Mouse (Mus musculus) hindbrain, embryonic 12.5 days (tissue): ENCODE data around the gene Axin1. TPM values are rescaled to one million over a fixed set of nuclear protein-coding genes. Genes with fewer than 3 reads are reported as not detected.
"Not testable (repeated sequence)": the region's sequence is repeated elsewhere in the genome, so short reads cannot be mapped to it uniquely, and the experiment has no call there.

Experiments
- ATAC-seq: fragments of 200-750 bp; cut with Nextera tagmentation; 2 replicates; pipeline ENCODE4 v1.8.0; 2017; ENCODE audit warnings: moderate TSS enrichment; ENCODE audit not compliant: low FRiP score
- H3K27ac ChIP-seq: fragments of 300-500 bp; sonication (generic); 2 replicates; pipeline ENCODE4 v1.5.1; 2016; ENCODE audit warnings: mild to moderate bottlenecking
- H3K27me3 ChIP-seq: fragments of 300-500 bp; sonication (generic); 2 replicates; pipeline ENCODE4 v1.6.1; 2016; ENCODE audit warnings: mild to moderate bottlenecking
- H3K36me3 ChIP-seq: fragments of 300-500 bp; sonication (generic); 2 replicates; pipeline ENCODE4 v1.6.1; 2016; ENCODE audit warnings: mild to moderate bottlenecking
- H3K4me1 ChIP-seq: fragments of 300-500 bp; sonication (generic); 2 replicates; pipeline ENCODE4 v1.6.1; 2016
- H3K4me2 ChIP-seq: fragments of 300-500 bp; sonication (generic); replicated peaks from 2 replicates; pipeline ENCODE4 v1.6.1; 2016; ENCODE audit warnings: mild to moderate bottlenecking
- H3K4me3 ChIP-seq: fragments of 300-500 bp; sonication (generic); 2 replicates; pipeline ENCODE4 v1.5.1; 2016; ENCODE audit warnings: mild to moderate bottlenecking
- H3K9ac ChIP-seq: fragments of 300-500 bp; sonication (generic); 2 replicates; pipeline ENCODE4 v1.6.1; 2016; ENCODE audit warnings: mild to moderate bottlenecking, moderate library complexity
- H3K9me3 ChIP-seq: fragments of 300-500 bp; sonication (generic); replicated peaks from 2 replicates; pipeline ENCODE4 v1.6.1; 2016; ENCODE audit warnings: mild to moderate bottlenecking
- WGBS: fragments of 180-500 bp; shearing (Covaris S2); methylation state at CpG from one replicate; pipeline ENCODE4 v1.1.7; 2016; 5-methylcytosine and 5-hydroxymethylcytosine counted together
- polyA plus RNA-seq: library from polyadenylated mRNA; unstranded; fragments of >200 nt; fragmentation: Nextera tagmentation; extraction: Ambion mirVana; gene quantifications from 2 replicates; pipeline ENCODE4 v1.2.1, GENCODE M21; 2016

The Axin1 gene
- polyA plus RNA-seq, result 17.7 and 19.4 TPM in 2 replicates

DNA sequence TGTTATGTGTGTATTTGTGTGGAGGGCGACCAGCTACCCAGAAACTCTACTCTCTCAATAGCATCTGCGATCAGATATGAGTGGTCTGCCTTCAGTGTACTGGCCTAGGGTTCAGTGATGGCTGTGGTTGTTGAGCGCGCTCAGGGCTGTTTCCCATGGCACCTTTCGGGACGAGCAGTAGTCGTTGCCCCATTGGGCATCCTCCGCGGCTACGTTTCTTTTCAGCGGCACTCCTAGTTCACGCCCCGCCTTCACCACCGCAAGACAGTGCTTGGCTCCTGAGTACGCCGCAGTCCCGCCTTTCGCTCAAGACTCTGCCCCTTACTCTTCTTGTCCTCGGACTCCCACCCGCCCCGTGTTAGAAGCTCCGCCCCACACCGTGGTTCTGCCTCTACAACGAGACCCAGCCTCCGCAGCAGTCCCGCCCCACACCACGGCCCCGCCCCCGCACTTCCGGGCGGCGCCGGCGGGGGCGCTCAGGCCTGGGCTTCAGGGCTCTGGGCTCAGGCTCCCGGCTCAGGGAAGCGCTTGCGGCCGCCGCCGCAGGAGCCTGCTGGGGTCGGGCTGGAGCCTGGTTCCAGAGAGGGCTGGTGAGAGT, at the start of gene Axin1:
TSS of gene Axin1 (plus strand) at position 450 of the 598 bp plus-strand sequence.
- peak; percentile 95 for ATAC-seq
- H3K36me3 ChIP-seq, result peaks cover 10% of the 10 kb centered on the region
- H3K9ac ChIP-seq, result peak within 1 kb of the TSS; percentile 98
- no peaks in the 10 kb centered on the region for H3K9me3 ChIP-seq
- peak within 1 kb of the TSS; percentile 92 for H3K4me3 ChIP-seq
- H3K27me3 ChIP-seq, result no peaks in the 10 kb centered on the region
- H3K4me2 ChIP-seq, result peak within 1 kb of the TSS; percentile 92
- under 1% methylated on average over 42 of the region's 42 CpGs for WGBS
- H3K27ac ChIP-seq, result peak within 1 kb of the TSS; percentile 93
- H3K4me1 ChIP-seq, result peaks cover 21% of the 10 kb centered on the region

DNA sequence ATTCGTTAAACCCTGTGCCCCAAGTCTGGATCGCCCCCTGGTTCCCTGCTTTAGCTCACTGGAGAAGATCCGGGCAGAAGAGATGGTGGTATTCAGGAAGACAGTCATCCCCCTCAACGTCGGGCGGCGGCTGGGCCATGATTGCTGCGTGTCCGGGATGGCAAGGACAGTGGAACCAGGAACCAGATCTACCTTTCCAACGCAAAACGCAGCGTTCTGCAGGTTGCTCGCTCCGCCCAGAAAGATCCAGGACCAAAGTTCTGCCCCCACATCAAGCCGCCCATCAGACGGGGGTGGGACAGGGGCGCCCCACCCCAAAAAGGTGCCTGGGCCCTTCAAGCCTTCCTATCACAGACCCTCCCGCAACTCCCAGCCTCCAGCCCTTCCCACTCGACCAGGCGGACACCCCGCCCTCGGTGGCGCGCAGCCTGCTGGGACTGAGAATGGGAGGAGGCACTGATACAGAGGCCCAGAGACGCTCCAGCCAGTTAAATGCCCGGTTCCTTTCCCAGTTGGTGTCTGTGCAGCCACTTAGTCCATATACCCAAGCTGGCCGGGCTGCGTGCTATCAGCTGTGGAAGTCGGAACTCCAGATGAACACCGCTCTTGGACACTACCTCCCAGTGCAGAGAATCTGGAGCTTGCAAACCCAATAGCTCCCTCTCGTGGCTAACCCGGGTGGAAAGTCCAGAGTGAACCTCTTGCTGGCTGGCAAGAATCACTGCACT, 48.4 kb upstream of the Axin1 start, which contains the start of gene Decr2:
TSS of gene Decr2 (minus strand) at position 433 of the 728 bp plus-strand sequence.
- Histone ChIP-seq H3K27me3 (no peaks in the 10 kb centered on the region), H3K4me1 (peaks cover 13% of the 10 kb centered on the region), H3K4me3 (peak within 1 kb of the TSS; percentile 48), H3K27ac (peak within 1 kb of the TSS; percentile 76), H3K4me2 (peak within 1 kb of the TSS; percentile 59), H3K9me3 (no peaks in the 10 kb centered on the region), H3K36me3 (peaks cover 8% of the 10 kb centered on the region; the same call in 1 of the 2 replicates), H3K9ac (peak within 1 kb of the TSS; percentile 71)
- WGBS, result 3% methylated on average over 32 of the region's 32 CpGs
- ATAC-seq, result peak; percentile 81

DNA sequence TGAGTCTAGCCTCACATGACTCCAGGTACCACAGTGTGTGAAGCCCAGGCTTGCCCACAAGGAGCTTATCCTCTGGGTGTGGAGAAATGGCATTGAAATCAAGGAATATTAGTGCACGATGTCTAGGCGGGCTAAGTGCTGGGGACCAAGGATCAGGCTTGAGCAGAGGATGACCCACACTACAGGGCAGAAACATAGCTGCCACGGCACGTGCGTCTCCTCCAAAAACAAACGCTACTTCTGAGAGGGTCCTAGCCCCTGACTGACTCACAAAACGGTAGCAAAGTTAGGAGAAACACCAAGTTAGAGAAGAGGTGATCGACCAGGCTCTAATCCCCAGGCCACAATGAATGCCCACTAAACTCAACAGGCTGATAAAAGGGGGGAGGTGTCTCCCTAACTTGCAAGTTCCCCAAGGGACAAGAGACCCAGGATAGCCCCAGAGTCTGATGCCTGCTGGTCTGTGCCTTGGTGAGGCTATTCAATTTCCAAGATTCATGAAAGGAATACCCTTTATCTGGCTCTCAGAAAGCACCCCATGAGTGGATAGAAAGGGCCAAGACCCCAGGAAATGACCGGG, 43.9 kb upstream of the Axin1 start:
- H3K9me3 ChIP-seq, result no peaks in the 10 kb centered on the region
- H3K27ac ChIP-seq, result peak overlapping the region; percentile 62
- no peaks in the 10 kb centered on the region for H3K27me3 ChIP-seq
- H3K36me3 ChIP-seq, result peaks cover 8% of the 10 kb centered on the region; the same call in 1 of the 2 replicates
- H3K4me1 ChIP-seq, result peaks cover 15% of the 10 kb centered on the region
- H3K9ac ChIP-seq, result peak overlapping the region; percentile 74
- H3K4me2 ChIP-seq, result peak overlapping the region; percentile 86
- peak overlapping the region; percentile 57 for H3K4me3 ChIP-seq
- ATAC-seq, result no peak
- WGBS, result 35% methylated on average over 9 of the region's 9 CpGs

DNA sequence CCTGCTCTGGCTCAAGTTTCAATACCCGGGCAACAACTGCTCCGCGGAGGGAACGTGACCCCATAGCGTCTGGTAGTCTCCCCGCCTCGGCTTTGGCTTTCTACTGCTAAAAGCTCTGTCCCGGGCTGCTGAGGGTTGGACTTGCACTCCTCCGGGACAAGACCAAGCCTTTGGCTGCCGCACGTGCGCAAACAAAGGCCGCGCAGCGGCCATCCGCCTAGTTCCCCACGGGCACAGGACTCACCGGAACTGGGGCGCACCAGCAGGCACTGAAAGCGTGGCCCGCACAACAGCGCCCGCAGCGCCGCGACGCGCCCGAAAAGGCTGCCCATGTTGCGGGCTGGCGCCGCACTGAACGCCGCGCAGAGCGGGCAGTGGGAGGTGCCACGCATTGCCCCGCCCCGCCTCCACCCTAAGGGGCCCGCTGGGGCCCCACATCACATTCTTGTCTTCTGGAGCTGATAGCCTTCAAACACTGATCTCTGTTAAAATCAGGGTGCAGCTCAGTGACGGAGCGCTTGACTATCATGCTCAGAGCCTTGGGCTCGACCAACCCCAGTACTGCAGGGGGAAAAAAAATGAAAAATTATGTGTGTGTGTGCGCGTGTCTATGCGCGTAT, 43.3 kb upstream of the Axin1 start, which contains the start of gene Nme4:
TSS of gene Nme4 (minus strand) at position 482 of the 620 bp plus-strand sequence.
- Histone ChIP-seq H3K4me2 (peak within 1 kb of the TSS; percentile 86), H3K9ac (peak within 1 kb of the TSS; percentile 74), H3K27me3 (no peaks in the 10 kb centered on the region), H3K9me3 (no peaks in the 10 kb centered on the region), H3K4me1 (peaks cover 12% of the 10 kb centered on the region), H3K36me3 (peaks cover 8% of the 10 kb centered on the region; the same call in 1 of the 2 replicates), H3K4me3 (peak within 1 kb of the TSS; percentile 57), H3K27ac (peak within 1 kb of the TSS; percentile 62)
- WGBS, result 3% methylated on average over 47 of the region's 47 CpGs
- peak; percentile 69 for ATAC-seq

DNA sequence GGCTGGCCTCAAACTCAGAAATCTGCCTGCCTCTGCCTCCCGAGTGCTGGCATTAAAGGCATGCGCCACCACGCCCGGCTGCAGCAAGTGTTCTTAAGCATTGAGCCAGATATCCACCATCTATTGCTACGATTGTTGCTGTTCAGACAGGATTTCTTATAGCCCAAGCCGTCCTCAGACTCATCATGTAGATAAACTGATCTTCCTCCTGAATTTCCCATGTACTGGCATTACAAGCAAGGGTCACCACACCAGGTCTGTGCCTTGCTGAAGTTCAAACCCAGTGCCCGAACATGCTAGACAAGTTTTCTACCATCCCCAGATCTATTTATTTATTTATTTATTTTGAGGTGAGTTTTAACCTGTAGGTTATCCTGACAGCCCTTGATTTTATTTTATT, 40.0 kb upstream of the Axin1 start:
- Histone ChIP-seq H3K4me3 (no peak overlapping the region), H3K9me3 (no peaks in the 10 kb centered on the region), H3K4me2 (no peak overlapping the region), H3K27me3 (no peaks in the 10 kb centered on the region), H3K27ac (no peak overlapping the region), H3K4me1 (peaks cover 12% of the 10 kb centered on the region), H3K9ac (no peak overlapping the region), H3K36me3 (no peaks in the 10 kb centered on the region)
- 93% methylated on average over 7 of the region's 7 CpGs for WGBS
- no peak for ATAC-seq

DNA sequence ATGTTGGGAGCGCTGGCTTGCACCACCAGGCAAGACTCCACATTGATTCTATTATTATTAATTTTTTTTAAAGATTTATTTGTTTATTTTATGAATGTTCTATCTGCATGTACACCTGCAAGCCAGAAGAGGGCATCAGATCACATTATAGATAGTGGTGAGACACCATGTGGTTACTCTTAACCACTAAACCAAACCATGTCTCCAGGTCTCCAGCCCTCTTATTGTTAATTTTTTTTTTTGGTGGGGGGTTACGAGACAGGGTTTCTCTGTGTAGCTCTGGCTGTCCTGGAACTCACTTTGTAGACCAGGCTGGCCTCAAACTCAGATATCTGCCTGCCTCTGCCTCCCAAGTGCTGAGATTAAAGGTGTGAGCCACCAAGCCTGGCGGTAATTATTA, 39.2 kb upstream of the Axin1 start:
- H3K9ac ChIP-seq, H3K27me3 ChIP-seq, H3K4me2 ChIP-seq, H3K9me3 ChIP-seq, H3K27ac ChIP-seq, H3K36me3 ChIP-seq, ATAC-seq, H3K4me3 ChIP-seq, H3K4me1 ChIP-seq: not testable (repeated sequence)
- WGBS, result 66% methylated on average over 3 of the region's 3 CpGs

DNA sequence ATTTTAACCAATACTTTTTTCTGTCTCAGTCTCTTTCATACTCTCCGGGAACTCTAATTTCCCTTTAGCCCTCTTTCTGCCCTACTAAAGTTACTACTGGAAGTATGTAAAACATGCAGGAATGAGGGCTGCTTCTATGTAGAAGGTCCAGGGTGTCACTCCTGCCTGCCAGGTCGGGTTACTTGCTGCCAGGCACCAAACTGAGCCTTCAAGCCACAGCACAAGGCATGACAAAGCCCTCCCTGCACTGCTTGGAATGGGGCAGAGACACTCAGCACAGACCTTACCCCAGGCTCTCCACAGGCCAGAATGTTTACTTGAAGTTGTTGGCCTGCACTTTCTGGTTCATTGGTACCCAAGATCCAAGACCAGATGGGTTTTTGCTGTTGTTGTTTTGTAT, 38.3 kb upstream of the Axin1 start:
- Histone ChIP-seq H3K4me3 (no peak overlapping the region), H3K27ac (no peak overlapping the region), H3K36me3 (no peaks in the 10 kb centered on the region), H3K4me2 (no peak overlapping the region), H3K27me3 (no peaks in the 10 kb centered on the region), H3K9me3 (no peaks in the 10 kb centered on the region), H3K9ac (no peak overlapping the region), H3K4me1 (peaks cover 4% of the 10 kb centered on the region; the same call in 1 of the 2 replicates)
- ATAC-seq, result no peak
- WGBS, result 37% methylated on average over 2 of the region's 2 CpGs

DNA sequence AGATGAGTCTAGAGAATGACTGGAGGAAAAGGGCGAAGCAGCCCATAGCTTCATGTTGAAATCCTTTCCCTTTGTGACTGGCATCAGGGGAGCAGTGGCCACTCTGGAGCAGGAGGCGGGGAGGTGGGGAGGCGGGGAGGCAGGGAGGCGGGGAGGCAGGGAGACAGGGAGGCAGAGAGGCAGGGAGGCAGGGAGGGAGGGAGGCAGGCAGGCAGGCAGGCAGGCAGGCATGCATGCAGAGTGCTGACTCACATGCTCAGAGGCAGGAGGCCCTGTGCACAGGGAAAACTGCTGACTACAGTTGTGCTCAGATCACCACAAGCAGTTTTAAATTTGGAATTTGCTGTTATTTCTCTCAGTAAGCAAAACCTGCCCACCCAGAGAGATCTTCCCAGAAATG, 37.0 kb upstream of the Axin1 start:
- 30% methylated on average over 4 of the region's 4 CpGs for WGBS
- no peaks in the 10 kb centered on the region for H3K27me3 ChIP-seq
- ATAC-seq, result no peak
- no peak overlapping the region for H3K4me2 ChIP-seq
- H3K9ac ChIP-seq, result no peak overlapping the region
- no peak overlapping the region for H3K4me3 ChIP-seq
- H3K27ac ChIP-seq, result no peak overlapping the region
- no peaks in the 10 kb centered on the region for H3K4me1 ChIP-seq
- no peaks in the 10 kb centered on the region for H3K36me3 ChIP-seq
- no peaks in the 10 kb centered on the region for H3K9me3 ChIP-seq

DNA sequence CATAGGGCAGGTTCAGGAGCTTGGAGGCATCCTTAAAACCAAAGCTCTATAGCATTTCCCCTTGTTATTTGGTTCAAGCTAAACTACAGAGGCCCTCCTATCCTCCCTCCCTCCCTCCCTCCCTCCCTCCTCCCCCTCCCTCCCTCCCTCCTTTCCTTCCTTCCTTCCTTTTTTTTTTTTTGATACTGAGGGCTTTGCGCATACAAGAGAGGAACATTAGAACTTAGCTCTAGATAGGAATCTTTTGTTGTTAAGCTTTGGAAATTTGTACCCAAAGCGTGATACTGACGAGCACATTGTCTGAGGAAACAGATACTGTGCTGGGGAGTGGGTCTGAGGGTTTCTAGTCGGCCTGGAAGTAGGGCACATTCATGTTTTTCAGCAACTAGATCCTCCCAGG, 32.9 kb upstream of the Axin1 start:
- Histone ChIP-seq H3K27ac (no peak overlapping the region), H3K27me3 (peaks cover 5% of the 10 kb centered on the region), H3K9me3 (no peaks in the 10 kb centered on the region), H3K4me3 (no peak overlapping the region), H3K4me2 (no peak overlapping the region), H3K4me1 (peaks cover under 1% of the 10 kb centered on the region; the same call in 1 of the 2 replicates), H3K36me3 (no peaks in the 10 kb centered on the region), H3K9ac (no peak overlapping the region)
- 68% methylated on average over 4 of the region's 4 CpGs for WGBS
- ATAC-seq, result no peak

DNA sequence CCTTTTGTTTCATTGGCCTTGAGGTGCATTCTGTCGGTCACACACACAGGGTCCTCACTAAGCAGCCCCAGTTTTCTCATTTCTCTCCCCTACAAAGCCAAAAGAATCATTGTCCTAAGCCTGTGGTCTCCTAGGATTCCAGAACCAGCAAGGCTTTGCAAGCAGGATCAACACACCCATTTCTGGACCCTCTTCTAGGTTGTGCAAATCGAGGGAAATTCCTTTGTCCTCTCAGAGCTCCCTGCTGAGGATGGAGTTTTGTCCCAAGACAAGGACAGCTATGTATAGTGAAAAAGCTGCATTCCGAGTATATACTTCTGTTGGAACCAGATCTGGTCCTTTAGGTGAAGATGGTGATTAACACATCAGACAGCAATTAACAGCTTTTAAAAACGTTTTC, 28.3 kb upstream of the Axin1 start:
- ATAC-seq, result no peak

DNA sequence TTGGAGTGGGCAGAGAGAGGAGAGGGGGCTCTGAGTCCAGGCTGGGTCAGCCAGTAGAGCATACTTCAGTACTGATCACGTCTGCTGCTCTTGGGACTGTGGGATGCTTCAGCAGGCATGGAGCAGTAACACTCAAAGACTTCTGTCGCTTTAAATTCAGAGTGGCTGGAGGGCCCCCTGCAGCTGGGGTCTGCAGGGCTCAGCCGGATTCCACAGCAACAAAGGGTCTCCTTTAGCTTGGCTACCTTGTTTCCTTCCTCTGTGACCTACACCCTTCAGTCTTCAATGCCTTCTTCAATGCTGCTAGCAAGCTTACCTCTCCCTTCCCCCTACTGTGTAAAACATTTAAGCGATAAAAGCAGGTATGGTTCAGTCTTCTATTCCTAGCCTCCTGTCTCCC, 27.5 kb upstream of the Axin1 start:
- H3K27ac ChIP-seq, result no peak overlapping the region
- no peaks in the 10 kb centered on the region for H3K9me3 ChIP-seq
- H3K4me2 ChIP-seq, result no peak overlapping the region
- H3K9ac ChIP-seq, result no peak overlapping the region; the same call in 1 of the 2 replicates
- no peak overlapping the region for H3K4me3 ChIP-seq
- no peak for ATAC-seq
- H3K36me3 ChIP-seq, result no peaks in the 10 kb centered on the region
- H3K27me3 ChIP-seq, result peaks cover 59% of the 10 kb centered on the region
- H3K4me1 ChIP-seq, result peaks cover 23% of the 10 kb centered on the region
- WGBS, result 0% methylated on average over 4 of the region's 4 CpGs

More for the DNA sequence above, 28.3 kb upstream of the Axin1 start:
- Histone ChIP-seq H3K4me1 (peaks cover 23% of the 10 kb centered on the region), H3K27me3 (peaks cover 51% of the 10 kb centered on the region), H3K36me3 (no peaks in the 10 kb centered on the region), H3K27ac (no peak overlapping the region), H3K9me3 (no peaks in the 10 kb centered on the region), H3K9ac (no peak overlapping the region), H3K4me3 (no peak overlapping the region), H3K4me2 (no peak overlapping the region)
- WGBS, result 22% methylated on average over 4 of the region's 4 CpGs

DNA sequence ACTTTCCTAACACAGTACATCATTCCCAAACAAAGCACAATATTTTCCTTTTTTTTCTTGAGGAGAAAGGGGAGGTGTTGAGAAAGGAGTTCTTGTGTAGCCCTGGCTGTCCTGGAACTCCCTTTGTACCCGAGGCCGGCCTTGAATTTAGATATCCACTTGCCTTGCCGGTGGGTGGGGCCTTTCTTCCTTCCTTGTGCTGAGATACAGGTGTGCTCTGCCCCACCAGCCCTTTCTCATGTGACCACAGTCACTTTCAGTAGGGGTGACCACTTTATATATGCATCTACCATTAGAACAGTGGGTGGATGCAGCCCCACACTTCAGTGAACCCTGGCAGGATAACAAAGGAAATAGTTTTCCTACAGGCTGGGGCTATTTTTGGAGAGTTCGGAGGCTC, 26.8 kb upstream of the Axin1 start:
- Histone ChIP-seq H3K36me3 (no peaks in the 10 kb centered on the region), H3K4me1 (peaks cover 23% of the 10 kb centered on the region), H3K4me3 (no peak overlapping the region), H3K9me3 (no peaks in the 10 kb centered on the region), H3K4me2 (no peak overlapping the region), H3K9ac (no peak overlapping the region), H3K27ac (no peak overlapping the region), H3K27me3 (peaks cover 66% of the 10 kb centered on the region)
- WGBS, result 20% methylated on average over 4 of the region's 4 CpGs
- no peak for ATAC-seq
